Mouse (Mus musculus): ENCODE data around the gene Wee1.

GRCm38 (mm10) chr7:110121516-110122288 lies at the start of gene Wee1:
- no peak for TF ChIP-seq CTCF (IDR thresholded peaks at IDR 0.05; ENCODE audit: borderline replicate concordance, insufficient read depth, low read length)
- peak; percentile 67 for TF ChIP-seq POLR2A (IDR thresholded peaks at IDR 0.05; ENCODE audit: low read depth, low read length)

All from embryonic fibroblast, embryonic 13.5 days (primary cell).